Mouse (Mus musculus): ENCODE measurements around the gene Il10.

- TF ChIP-seq CTCF (IDR thresholded peaks at IDR 0.05; ENCODE audit: borderline replicate concordance, control insufficient read depth, extremely low read depth, insufficient read depth, low read length, poor library complexity) (no peak), POLR2A (IDR thresholded peaks at IDR 0.05; ENCODE audit: control insufficient read depth, extremely low read depth, insufficient read depth, low read length, poor library complexity) (no peak)
These were observed 32.6 kb upstream of the Il10 start for GRCm38 (mm10) chr1:130987001-130987400.
